Mouse (Mus musculus) testis, adult 2 months (tissue): ENCODE data around the gene Crp.

Source experiments
- CTCF ChIP-seq: fragments of 200-500 bp; IDR thresholded peaks from 2 replicates; pipeline ENCODE4 v1.5.1; 2012; ENCODE audit warnings: low read depth, mild to moderate bottlenecking, inconsistent platforms, low read length, moderate library complexity; ENCODE audit not compliant: control insufficient read depth, insufficient read depth, insufficient replicate concordance
- POLR2A ChIP-seq: fragments of 200-500 bp; IDR thresholded peaks from 2 replicates; pipeline ENCODE4 v1.6.1; 2012; ENCODE audit warnings: low read depth, mild to moderate bottlenecking, inconsistent platforms, low read length, moderate library complexity; ENCODE audit not compliant: control insufficient read depth

DNA sequence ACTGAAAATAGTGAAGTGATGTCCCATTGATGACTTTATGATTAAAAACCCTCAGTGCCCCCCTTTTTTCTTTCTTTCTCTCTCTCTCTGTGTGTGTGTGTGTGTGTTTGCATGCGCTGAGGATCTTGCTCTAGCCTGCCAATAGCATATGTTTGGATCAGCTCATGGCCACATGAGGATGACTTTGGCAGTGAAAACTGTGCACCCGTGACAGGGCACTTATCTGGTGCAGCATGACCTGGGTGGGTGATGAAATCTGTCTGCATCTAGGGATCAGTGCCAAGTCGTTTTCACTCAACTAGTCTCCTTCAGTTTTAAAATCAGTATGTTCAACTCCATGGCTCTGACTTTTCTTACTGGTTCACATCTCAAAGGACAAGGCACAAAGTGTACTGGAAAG lies 12.7 kb upstream of the Crp start:
- no peak for TF ChIP-seq CTCF
- TF ChIP-seq POLR2A: no peak
